Comparison of ENCODE assay signal across 26 mouse cellular contexts in the genomic region with DNA sequence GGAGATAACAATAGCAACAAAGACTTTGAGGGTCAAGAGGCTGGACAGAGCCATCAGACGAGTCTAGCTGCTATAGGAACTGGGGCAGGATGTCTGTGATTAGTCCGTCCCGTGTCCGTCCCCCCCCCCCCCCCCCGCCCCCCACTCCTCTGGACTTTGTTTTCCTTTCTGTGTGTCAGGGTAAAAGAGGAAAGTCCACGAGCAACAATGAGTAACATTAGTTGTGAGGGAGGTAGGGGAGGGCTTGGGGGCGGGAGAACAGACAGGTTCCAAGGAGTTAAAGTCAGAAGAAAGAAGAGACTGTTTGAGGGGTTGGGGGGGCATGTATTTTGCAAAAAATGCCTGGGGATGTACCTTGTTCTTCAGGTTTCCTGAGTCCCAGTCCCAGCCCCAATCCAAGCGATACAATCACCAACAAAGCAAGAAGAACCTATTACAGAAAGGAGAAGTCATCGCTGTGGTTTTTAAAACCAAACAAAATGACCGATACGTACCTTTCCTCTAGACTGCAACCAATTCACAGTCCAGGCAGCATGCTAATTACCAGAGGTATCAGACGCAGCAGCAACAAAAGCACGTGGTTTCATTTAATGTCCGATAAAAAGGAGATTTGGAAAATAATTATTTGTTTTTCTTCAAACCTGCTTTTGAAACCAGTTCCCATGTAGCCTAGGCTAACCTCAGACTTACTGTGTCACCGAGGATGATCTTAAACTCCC. TPM values are rescaled to one million over a fixed set of nuclear protein-coding genes. Genes with fewer than 3 reads are reported as not detected.
DNase-seq lines count a peak whose midpoint lies in the region; ATAC-seq and TF ChIP-seq lines count a peak whose summit lies in the region.
"Had no signal": no experiment of that assay in that cellular context is flagged by ENCODE, and none has a peak within 500 bp of the region (broad histone marks: within the 10 kb centered on the region; RNA-seq: fewer than 3 reads in every experiment).

No protein-coding gene starts in this region.

- peak; percentile 51 for DNase-seq in kidney, adult 2 months
- peak; percentile 21 for DNase-seq in 416B (ENCODE audit: low read depth)
- DNase-seq in ES-CJ7 (ENCODE audit: low read depth, low spot score), result peak; percentile 1
- DNase-seq in layer of hippocampus, adult 8-10 months (ENCODE audit: low spot score in 2 of 2), result no peak
- no peak for DNase-seq in embryo, embryonic 10 days (ENCODE audit: low spot score)
- no peak for DNase-seq in adrenal gland, adult (ENCODE audit: inconsistent age in 2 of 2, low spot score in 1 of 2)
- DNase-seq: adrenal gland, postnatal 10 days; cerebellum, adult 9-10 months; forebrain, postnatal 0 days; gastrocnemius, postnatal 10 days; layer of hippocampus, postnatal 36 days; left cerebral cortex, postnatal 4 days; lung, postnatal 4 days; retina, postnatal 1 day; right cerebral cortex, postnatal 14 days; thymus, postnatal 25 days had no signal

- H3K4me3 ChIP-seq in kidney, adult 2 months (ENCODE audit: insufficient read depth, low read depth, low read length), result no peak overlapping the region
- no peak overlapping the region for H3K4me3 ChIP-seq in kidney, embryonic 14.5 days (ENCODE audit: low read length)
- no peak overlapping the region for H3K4me3 ChIP-seq in intestine, embryonic 16.5 days (ENCODE audit: low read length)
- H3K4me3 ChIP-seq: embryonic facial prominence, embryonic 15.5 days; forebrain, embryonic 12.5 days; heart, embryonic 15.5 days; hindbrain, embryonic 13.5 days; limb, embryonic 15.5 days; midbrain, embryonic 13.5 days had no signal

- peak overlapping the region; percentile 92 for H3K27ac ChIP-seq in kidney, adult 2 months (ENCODE audit: insufficient read depth, low read depth, low read length)
- H3K27ac ChIP-seq in kidney, embryonic 14.5 days (ENCODE audit: low read depth, low read length), result no peak overlapping the region
- no peak overlapping the region for H3K27ac ChIP-seq in intestine, embryonic 16.5 days (ENCODE audit: low read length)
- H3K27ac ChIP-seq: embryonic facial prominence, embryonic 15.5 days; forebrain, embryonic 12.5 days; heart, embryonic 15.5 days; hindbrain, embryonic 13.5 days; limb, embryonic 15.5 days; midbrain, embryonic 13.5 days had no signal

- H3K36me3 ChIP-seq in kidney, adult 2 months (ENCODE audit: control insufficient read depth, insufficient read depth, low read length), result no peaks in the 10 kb centered on the region
- no peaks in the 10 kb centered on the region for H3K36me3 ChIP-seq in kidney, embryonic 14.5 days (ENCODE audit: control insufficient read depth, insufficient read depth, low read length)
- H3K36me3 ChIP-seq in intestine, embryonic 16.5 days (ENCODE audit: control insufficient read depth, insufficient read depth, low read length), result no peaks in the 10 kb centered on the region
- H3K36me3 ChIP-seq: embryonic facial prominence, embryonic 15.5 days; forebrain, embryonic 12.5 days; G1E; heart, embryonic 15.5 days; hindbrain, embryonic 13.5 days; limb, embryonic 15.5 days; midbrain, embryonic 13.5 days had no signal

- no peak for ATAC-seq in kidney, embryonic 14.5 days (ENCODE audit: low FRiP score, low TSS enrichment)
- peak; percentile 34; the same call in 1 of the 2 replicates for ATAC-seq in intestine, embryonic 16.5 days
- ATAC-seq: forebrain, postnatal 0 days; lung, postnatal 0 days; midbrain, embryonic 13.5 days had no signal

- no peak for TF ChIP-seq POLR2A in kidney, adult 2 months (IDR thresholded peaks at IDR 0.05; ENCODE audit: low read depth, low read length)

- H3K27me3 ChIP-seq in kidney, adult 2 months (replicated peaks; ENCODE audit: control insufficient read depth, insufficient read depth, low read length), result no peaks in the 10 kb centered on the region
- no peaks in the 10 kb centered on the region for H3K27me3 ChIP-seq in kidney, embryonic 14.5 days (ENCODE audit: control insufficient read depth, insufficient read depth, low read length)
- H3K27me3 ChIP-seq in intestine, embryonic 16.5 days (replicated peaks; ENCODE audit: control insufficient read depth, insufficient read depth, low read length), result no peaks in the 10 kb centered on the region
- H3K27me3 ChIP-seq: embryonic facial prominence, embryonic 15.5 days; forebrain, embryonic 12.5 days; heart, embryonic 15.5 days; hindbrain, embryonic 13.5 days; limb, embryonic 15.5 days; midbrain, embryonic 13.5 days had no signal

- WGBS in kidney, adult 2 months, result 53% methylated on average over 14 of the region's 15 CpGs
- 65% methylated on average over 15 of the region's 15 CpGs for WGBS in kidney, embryonic 14.5 days
- 65% methylated on average over 14 of the region's 15 CpGs for WGBS in intestine, embryonic 16.5 days

- H3K4me1 ChIP-seq in kidney, adult 2 months (ENCODE audit: control insufficient read depth, insufficient read depth, low read length), result peaks cover 14% of the 10 kb centered on the region; the same call in 1 of the 2 replicates
- H3K4me1 ChIP-seq in kidney, embryonic 14.5 days (ENCODE audit: control insufficient read depth, insufficient read depth, low read length), result peaks cover 8% of the 10 kb centered on the region; the same call in 1 of the 2 replicates
- H3K4me1 ChIP-seq in intestine, embryonic 16.5 days (ENCODE audit: control insufficient read depth, insufficient read depth, low read length), result peaks cover 12% of the 10 kb centered on the region

- H3K9ac ChIP-seq in kidney, embryonic 14.5 days (ENCODE audit: low read depth, low read length), result no peak overlapping the region
- H3K9ac ChIP-seq in intestine, embryonic 16.5 days (ENCODE audit: low read depth, low read length), result no peak overlapping the region
- H3K9ac ChIP-seq: embryonic facial prominence, embryonic 15.5 days; forebrain, embryonic 12.5 days; forebrain, postnatal 0 days; heart, embryonic 15.5 days; hindbrain, embryonic 13.5 days; limb, embryonic 15.5 days; midbrain, embryonic 13.5 days had no signal

- H3K9me3 ChIP-seq in kidney, embryonic 14.5 days (ENCODE audit: control insufficient read depth, low read length), result no peaks in the 10 kb centered on the region
- no peaks in the 10 kb centered on the region for H3K9me3 ChIP-seq in intestine, embryonic 16.5 days (ENCODE audit: control insufficient read depth, low read length)
- H3K9me3 ChIP-seq: embryonic facial prominence, embryonic 15.5 days; forebrain, embryonic 12.5 days; heart, embryonic 15.5 days; hindbrain, embryonic 13.5 days; limb, embryonic 15.5 days; midbrain, embryonic 13.5 days had no signal

- H3K4me2 ChIP-seq in kidney, embryonic 14.5 days (replicated peaks; ENCODE audit: low read depth, low read length), result no peak overlapping the region
- H3K4me2 ChIP-seq in intestine, embryonic 16.5 days (ENCODE audit: low read depth, low read length), result no peak overlapping the region
- H3K4me2 ChIP-seq: embryonic facial prominence, embryonic 15.5 days; forebrain, embryonic 12.5 days; heart, embryonic 15.5 days; hindbrain, embryonic 13.5 days; limb, embryonic 15.5 days; midbrain, embryonic 13.5 days had no signal

- TF ChIP-seq CTCF in kidney, adult 2 months (conservative IDR thresholded peaks at IDR 0.05; ENCODE audit: insufficient read depth, insufficient read length, low read depth, low read length), result no peak

RNA-seq across cellular contexts. Expression of a gene that starts 11.1 kb away (rescaled TPM):
- polyA plus RNA-seq in kidney, adult 2 months (2012; rRNA removed), result 28.5 and 30.1 TPM in 2 replicates
- 4.3 and 4.4 TPM in 2 replicates for polyA plus RNA-seq in kidney, embryonic 14.5 days (2014; fragmentation: Nextera tagmentation; extraction: Ambion mirVana)
- 25.1 and 38.5 TPM in 2 replicates for polyA plus RNA-seq in intestine, embryonic 16.5 days (2015; fragmentation: Nextera tagmentation; extraction: Ambion mirVana)
- under 1 TPM; 0.51 to 0.89 (median 0.78) TPM for total RNA-seq in layer of hippocampus, adult 8-10 months (2022)
- polyA plus RNA-seq: G1E had no signal

RNA-seq across cellular contexts. Expression of a gene that starts 38.2 kb away (rescaled TPM):
- polyA plus RNA-seq in kidney, adult 2 months (2012; rRNA removed), result 14.2 and 15.8 TPM in 2 replicates
- polyA plus RNA-seq in kidney, embryonic 14.5 days (2014; fragmentation: Nextera tagmentation; extraction: Ambion mirVana), result 20.0 and 28.7 TPM in 2 replicates
- polyA plus RNA-seq in intestine, embryonic 16.5 days (2015; fragmentation: Nextera tagmentation; extraction: Ambion mirVana), result 14.6 and 15.7 TPM in 2 replicates
- 10 to 100 TPM; 35.6 to 43.2 (median 38.1) TPM for total RNA-seq in layer of hippocampus, adult 8-10 months (2022)

Comparison
In these comparisons a context has a peak if more than half of its experiments do, and no peak if none do; other contexts are left out.
1. DNase-seq: peak in kidney, adult 2 months (single experiment), 416B (single experiment) and ES-CJ7 (single experiment); none in layer of hippocampus, adult 8-10 months (0 of 2), embryo, embryonic 10 days (single experiment) and adrenal gland, adult (0 of 2).